7 mouse cellular contexts compared by ENCODE assay signal in genomic region chr7:141008312-141008761, GRCm38 (mm10). TPM values are rescaled to one million over a fixed set of nuclear protein-coding genes. Genes with fewer than 3 reads are reported as not detected.
DNase-seq lines count a peak whose midpoint lies in the region; ATAC-seq and TF ChIP-seq lines count a peak whose summit lies in the region.

No protein-coding gene starts in this region.

- no peaks in the 10 kb centered on the region for H3K27me3 ChIP-seq in Patski
- H3K27me3 ChIP-seq in intestine, embryonic 14.5 days (replicated peaks; ENCODE audit: control insufficient read depth, insufficient read depth, low read length) = no peaks in the 10 kb centered on the region
- H3K27me3 ChIP-seq in lung, embryonic 15.5 days = no peaks in the 10 kb centered on the region
- H3K27me3 ChIP-seq in stomach, postnatal 0 days (ENCODE audit: control insufficient read depth, insufficient read depth, low read length) = no peaks in the 10 kb centered on the region

- no peak for TF ChIP-seq EP300 in stomach, postnatal 0 days (optimal IDR thresholded peaks at IDR 0.05)

- H3K27ac ChIP-seq in gastrocnemius, adult 2 months = peak overlapping the region; percentile 93
- H3K27ac ChIP-seq in intestine, embryonic 14.5 days (ENCODE audit: low read depth) = peak overlapping the region; percentile 83
- H3K27ac ChIP-seq in lung, embryonic 15.5 days = no peak overlapping the region
- H3K27ac ChIP-seq in stomach, postnatal 0 days (replicated peaks) = peak overlapping the region; percentile 79

- peak overlapping the region; percentile 77 for H3K4me3 ChIP-seq in gastrocnemius, adult 2 months
- peak overlapping the region; percentile 11; the same call in 1 of the 2 replicates for H3K4me3 ChIP-seq in intestine, embryonic 14.5 days (ENCODE audit: low read depth, low read length)
- H3K4me3 ChIP-seq in lung, embryonic 15.5 days = 0 out of 2 replicates have a peak overlapping the region, but pooled peaks have one; percentile 28
- peak overlapping the region; percentile 14; the same call in 1 of the 2 replicates for H3K4me3 ChIP-seq in stomach, postnatal 0 days (ENCODE audit: low read depth, low read length)

- POLR2A ChIA-PET in Patski (lab: Charles Lee) = interaction anchor here (0.5 to 1.1 kb wide), 6 partner anchors 9 to 112 kb away, joined by 3 to 6 read pairs (median 4); partner anchors contain the start of gene B4galnt4

- H3K9me3 ChIP-seq in intestine, embryonic 14.5 days (ENCODE audit: control insufficient read depth, low read length) = no peaks in the 10 kb centered on the region
- no peaks in the 10 kb centered on the region for H3K9me3 ChIP-seq in lung, embryonic 15.5 days
- H3K9me3 ChIP-seq in stomach, postnatal 0 days (ENCODE audit: control insufficient read depth, low read length) = no peaks in the 10 kb centered on the region

- intact Hi-C loops in gastrocnemius, adult 2 months (cut with DNase I) = loop anchor here (2.0 to 5.0 kb wide), 2 partner anchors 50 to 101 kb away; no protein-coding TSS in a partner anchor

- 9% methylated on average over 7 of the region's 7 CpGs for WGBS in intestine, embryonic 14.5 days
- 8% methylated on average over 7 of the region's 7 CpGs for WGBS in lung, embryonic 15.5 days
- 7% methylated on average over 7 of the region's 7 CpGs for WGBS in stomach, postnatal 0 days

- no peaks in the 10 kb centered on the region for H3K36me3 ChIP-seq in intestine, embryonic 14.5 days (ENCODE audit: control insufficient read depth, insufficient read depth, low read length)
- H3K36me3 ChIP-seq in lung, embryonic 15.5 days = no peaks in the 10 kb centered on the region
- no peaks in the 10 kb centered on the region for H3K36me3 ChIP-seq in stomach, postnatal 0 days (ENCODE audit: control insufficient read depth, insufficient read depth, low read length)

- peak; percentile 82 for ATAC-seq in Patski
- peak; percentile 30; the same call in 1 of the 2 replicates for ATAC-seq in intestine, embryonic 14.5 days (replicated peaks; ENCODE audit: low FRiP score, low TSS enrichment, low read depth)
- ATAC-seq in lung, embryonic 15.5 days (ENCODE audit: borderline replicate concordance, extremely low read depth, low FRiP score, low TSS enrichment) = peak; percentile 37; the same call in 1 of the 2 replicates
- ATAC-seq in stomach, postnatal 0 days (ENCODE audit: low FRiP score, low TSS enrichment) = peak; percentile 38

- peak overlapping the region; percentile 61 for H3K4me2 ChIP-seq in intestine, embryonic 14.5 days (ENCODE audit: low read length)
- peak overlapping the region; percentile 65 for H3K4me2 ChIP-seq in lung, embryonic 15.5 days
- H3K4me2 ChIP-seq in stomach, postnatal 0 days (replicated peaks; ENCODE audit: low read depth) = peak overlapping the region; percentile 62

- DNase-seq in CD4-positive helper T cell, adult 2 months (ENCODE audit: low read depth, low spot score) = peak; percentile 32
- peak; percentile 63 for DNase-seq in Patski (ENCODE audit: low read depth, low spot score)
- DNase-seq in gastrocnemius, adult 2 months = peak; percentile 54
- DNase-seq in intestine, embryonic 14.5 days (ENCODE audit: low spot score) = peak; percentile 71
- DNase-seq in stomach, postnatal 0 days (ENCODE audit: low spot score) = peak; percentile 41
- no peak for DNase-seq in left cerebral cortex, adult 11 months (ENCODE audit: low spot score)

- CTCF ChIA-PET in Patski (lab: Charles Lee) = interaction anchor here (0.9 to 3.2 kb wide), 16 partner anchors 18 to 168 kb away, joined by 3 to 41 read pairs (median 4); partner anchors contain the start of genes Ifitm2 and Odf3

- H3K4me1 ChIP-seq in intestine, embryonic 14.5 days (replicated peaks; ENCODE audit: control insufficient read depth, insufficient read depth, low read length) = peaks cover 23% of the 10 kb centered on the region
- peaks cover 29% of the 10 kb centered on the region for H3K4me1 ChIP-seq in lung, embryonic 15.5 days
- peaks cover 5% of the 10 kb centered on the region; the same call in 1 of the 2 replicates for H3K4me1 ChIP-seq in stomach, postnatal 0 days (replicated peaks; ENCODE audit: control insufficient read depth, insufficient read depth)

- in situ Hi-C loops in Patski (cut with MboI; ENCODE audit: low pct_unique_long_range_greater_than_20kb) = no loop called here

- TF ChIP-seq CTCF in Patski (IDR thresholded peaks at IDR 0.05) = peak; percentile 59
- peak; percentile 42 for TF ChIP-seq CTCF in gastrocnemius, adult 2 months (IDR thresholded peaks at IDR 0.05)
- TF ChIP-seq CTCF in stomach, postnatal 0 days (IDR thresholded peaks at IDR 0.05; ENCODE audit: low read depth) = peak; percentile 72

- no peak overlapping the region for H3K9ac ChIP-seq in intestine, embryonic 14.5 days (ENCODE audit: low read length)
- H3K9ac ChIP-seq in lung, embryonic 15.5 days = no peak overlapping the region
- H3K9ac ChIP-seq in stomach, postnatal 0 days (ENCODE audit: low read length) = no peak overlapping the region

RNA-seq across cellular contexts. Expression of gene Ifitm3, which starts 2.2 kb away (rescaled TPM):
- polyA plus RNA-seq in Patski (2021) = 8.6 TPM
- 10 to 100 TPM; 30.8 to 49.0 TPM for total RNA-seq in gastrocnemius, adult 2 months (2021)
- 295 and 303 TPM in 2 replicates for polyA plus RNA-seq in intestine, embryonic 14.5 days (2014; fragmentation: Nextera tagmentation; extraction: Ambion mirVana)
- 238 and 246 TPM in 2 replicates for polyA plus RNA-seq in lung, embryonic 15.5 days (2015; fragmentation: Nextera tagmentation; extraction: Ambion mirVana)
- 350 and 450 TPM in 2 replicates for polyA plus RNA-seq in stomach, postnatal 0 days (2015; fragmentation: Nextera tagmentation; extraction: Ambion mirVana)

RNA-seq across cellular contexts. Expression of gene Ifitm6, which starts 9.4 kb away (rescaled TPM):
- polyA plus RNA-seq in Patski (2021) = 0.21 TPM
- not detected for total RNA-seq in gastrocnemius, adult 2 months (2021)
- polyA plus RNA-seq in intestine, embryonic 14.5 days (2014; fragmentation: Nextera tagmentation; extraction: Ambion mirVana) = 0.78 and 1.2 TPM in 2 replicates
- 1.4 and 1.6 TPM in 2 replicates for polyA plus RNA-seq in lung, embryonic 15.5 days (2015; fragmentation: Nextera tagmentation; extraction: Ambion mirVana)
- polyA plus RNA-seq in stomach, postnatal 0 days (2015; fragmentation: Nextera tagmentation; extraction: Ambion mirVana) = 0.40 and 0.63 TPM in 2 replicates

RNA-seq across cellular contexts. Expression of gene Gm17387, which starts 20.6 kb away (rescaled TPM):
- polyA plus RNA-seq in Patski (2021) = not detected
- not detected for total RNA-seq in gastrocnemius, adult 2 months (2021)
- polyA plus RNA-seq in intestine, embryonic 14.5 days (2014; fragmentation: Nextera tagmentation; extraction: Ambion mirVana) = not detected in 2 replicates
- polyA plus RNA-seq in lung, embryonic 15.5 days (2015; fragmentation: Nextera tagmentation; extraction: Ambion mirVana) = not detected in 2 replicates
- not detected in 2 replicates for polyA plus RNA-seq in stomach, postnatal 0 days (2015; fragmentation: Nextera tagmentation; extraction: Ambion mirVana)

RNA-seq across cellular contexts. Expression of gene Ifitm1, which starts 41.3 kb away (rescaled TPM):
- 0.22 TPM for polyA plus RNA-seq in Patski (2021)
- 1 to 10 TPM in 1 of 2 experiments, under 1 TPM in 1; 0.69 to 1.4 TPM for total RNA-seq in gastrocnemius, adult 2 months (2021)
- polyA plus RNA-seq in intestine, embryonic 14.5 days (2014; fragmentation: Nextera tagmentation; extraction: Ambion mirVana) = 198 and 221 TPM in 2 replicates
- 47.1 and 54.5 TPM in 2 replicates for polyA plus RNA-seq in lung, embryonic 15.5 days (2015; fragmentation: Nextera tagmentation; extraction: Ambion mirVana)
- polyA plus RNA-seq in stomach, postnatal 0 days (2015; fragmentation: Nextera tagmentation; extraction: Ambion mirVana) = 162 and 173 TPM in 2 replicates

RNA-seq across cellular contexts. Expression of gene Ifitm2, which starts 52.5 kb away (rescaled TPM):
- polyA plus RNA-seq in Patski (2021) = 257 TPM
- 10 to 100 TPM; 42.2 to 82.6 TPM for total RNA-seq in gastrocnemius, adult 2 months (2021)
- 1,598 and 1,676 TPM in 2 replicates for polyA plus RNA-seq in intestine, embryonic 14.5 days (2014; fragmentation: Nextera tagmentation; extraction: Ambion mirVana)
- polyA plus RNA-seq in lung, embryonic 15.5 days (2015; fragmentation: Nextera tagmentation; extraction: Ambion mirVana) = 925 and 963 TPM in 2 replicates
- 932 and 1,048 TPM in 2 replicates for polyA plus RNA-seq in stomach, postnatal 0 days (2015; fragmentation: Nextera tagmentation; extraction: Ambion mirVana)

Comparison
In these comparisons a context has a peak if more than half of its experiments do, and no peak if none do; other contexts are left out.
1. ATAC-seq: peak in every context shown above with its lines; median percentile 82 in Patski; 38 in stomach, postnatal 0 days; 37 in lung, embryonic 15.5 days; 30 in intestine, embryonic 14.5 days.
2. H3K4me3 ChIP-seq: peak in every context shown above with its lines; median percentile 77 in gastrocnemius, adult 2 months; 28 in lung, embryonic 15.5 days; 14 in stomach, postnatal 0 days; 11 in intestine, embryonic 14.5 days.
3. RNA of gene Ifitm3, which starts 2.2 kb away (polyA plus RNA-seq): 350 to 450 TPM in stomach, postnatal 0 days, 295 to 303 TPM in intestine, embryonic 14.5 days and 238 to 246 TPM in lung, embryonic 15.5 days; 8.6 TPM in Patski (single experiment); every median in the first group is over 10 times any median in the second.
4. Peak in every context shown above with its lines, with median percentiles within 50 percentile points of each other: CTCF ChIP-seq and H3K4me2 ChIP-seq.